Mouse (Mus musculus) stomach, embryonic 14.5 days (tissue): ENCODE measurements around the gene Ccdc85c. TPM values are rescaled to one million over a fixed set of nuclear protein-coding genes. Genes with fewer than 3 reads are reported as not detected.

Experiments
- ATAC-seq: fragments of 200-750 bp; cut with Nextera tagmentation; 2 replicates; pipeline ENCODE4 v1.8.0; 2017; ENCODE audit warnings: low read depth, moderate TSS enrichment; ENCODE audit not compliant: insufficient number of reproducible peaks, insufficient read depth, low FRiP score
- H3K27ac ChIP-seq: fragments of 300-500 bp; sonication (generic); 2 replicates; pipeline ENCODE4 v1.5.1; 2014; ENCODE audit warnings: mild to moderate bottlenecking, low read length, moderate library complexity, mixed read lengths
- H3K27me3 ChIP-seq: fragments of 300-500 bp; sonication (generic); 2 replicates; pipeline ENCODE4 v1.6.1; 2014; ENCODE audit warnings: low read length, control low read depth, mixed read lengths; ENCODE audit not compliant: control insufficient read depth, insufficient read depth
- H3K36me3 ChIP-seq: fragments of 300-500 bp; sonication (generic); 2 replicates; pipeline ENCODE4 v1.6.1; 2014; ENCODE audit warnings: mild to moderate bottlenecking, control low read depth, low read length, moderate library complexity, mixed read lengths; ENCODE audit not compliant: control insufficient read depth, insufficient read depth
- H3K4me1 ChIP-seq: fragments of 300-500 bp; sonication (generic); 2 replicates; pipeline ENCODE4 v1.6.1; 2014; ENCODE audit warnings: low read length, control low read depth, mixed read lengths; ENCODE audit not compliant: control insufficient read depth, insufficient read depth
- H3K4me2 ChIP-seq: fragments of 300-500 bp; sonication (generic); replicated peaks from 2 replicates; pipeline ENCODE4 v1.6.1; 2014; ENCODE audit warnings: low read depth, low read length, control low read depth
- H3K4me3 ChIP-seq: fragments of 300-500 bp; sonication (generic); 2 replicates; pipeline ENCODE4 v1.5.1; 2014; ENCODE audit warnings: low read depth, low read length, control low read depth
- H3K9ac ChIP-seq: fragments of 300-500 bp; sonication (generic); replicated peaks from 2 replicates; pipeline ENCODE4 v1.6.1; 2014; ENCODE audit warnings: low read depth, mild to moderate bottlenecking, control low read depth, low read length, moderate library complexity, mixed read lengths
- H3K9me3 ChIP-seq: fragments of 300-500 bp; sonication (generic); 2 replicates; pipeline ENCODE4 v1.6.1; 2016; ENCODE audit warnings: low read depth, low read length, control low read depth; ENCODE audit not compliant: control insufficient read depth
- WGBS: fragments of 180-500 bp; shearing (Covaris S2); extraction: QIAGEN DNeasy Blood & Tissue Kit; methylation state at CpG from one replicate; pipeline ENCODE4 v1.1.7; 2014; 5-methylcytosine and 5-hydroxymethylcytosine counted together
- polyA plus RNA-seq: library from polyadenylated mRNA; unstranded; fragments of >200 nt; fragmentation: Nextera tagmentation; extraction: Ambion mirVana; gene quantifications from 2 replicates; pipeline ENCODE4 v1.2.1, GENCODE M21; 2014

Ccdc85c gene
- polyA plus RNA-seq, 1 experiment from 2014 or later = 10.2 TPM

- ATAC-seq = no peak
Observed at GRCm38 (mm10) chr12:108216611-108217370, 58.4 kb downstream of the Ccdc85c start.

DNA sequence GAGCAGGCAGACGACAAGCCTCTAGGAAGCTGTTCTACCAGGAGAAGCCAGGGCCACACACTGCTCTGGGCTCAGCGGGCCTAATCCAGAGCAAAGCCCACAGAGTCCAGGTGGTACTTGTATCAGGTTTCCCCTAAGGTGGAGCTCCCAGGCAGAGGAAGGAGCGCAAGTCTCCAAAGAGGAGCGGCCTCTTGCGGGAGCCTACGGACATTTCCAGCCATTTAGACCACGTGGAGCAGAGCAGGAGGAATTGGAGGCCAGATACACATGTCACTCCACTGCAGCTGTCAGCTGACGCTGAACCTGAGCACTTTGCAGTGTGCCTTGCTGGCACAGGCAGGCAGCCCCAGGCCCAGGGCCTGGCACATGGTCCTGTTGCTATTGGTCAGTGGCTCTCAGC lies 60.1 kb downstream of the Ccdc85c start:
- no peak overlapping the region for H3K4me2 ChIP-seq
- H3K4me1 ChIP-seq = peaks cover 46% of the 10 kb centered on the region
- H3K36me3 ChIP-seq = no peaks in the 10 kb centered on the region
- H3K4me3 ChIP-seq = no peak overlapping the region
- ATAC-seq = no peak
- H3K27ac ChIP-seq = no peak overlapping the region
- WGBS = 26% methylated on average over 8 of the region's 8 CpGs
- H3K9ac ChIP-seq = no peak overlapping the region
- H3K27me3 ChIP-seq = no peaks in the 10 kb centered on the region
- no peaks in the 10 kb centered on the region for H3K9me3 ChIP-seq

More at GRCm38 (mm10) chr12:108216611-108217370, 58.4 kb downstream of the Ccdc85c start:
- Histone ChIP-seq H3K4me3 (no peak overlapping the region), H3K4me1 (peaks cover 53% of the 10 kb centered on the region), H3K9ac (no peak overlapping the region), H3K36me3 (no peaks in the 10 kb centered on the region), H3K27me3 (no peaks in the 10 kb centered on the region), H3K9me3 (no peaks in the 10 kb centered on the region), H3K4me2 (no peak overlapping the region), H3K27ac (no peak overlapping the region)
- 77% methylated on average over 11 of the region's 11 CpGs for WGBS

DNA sequence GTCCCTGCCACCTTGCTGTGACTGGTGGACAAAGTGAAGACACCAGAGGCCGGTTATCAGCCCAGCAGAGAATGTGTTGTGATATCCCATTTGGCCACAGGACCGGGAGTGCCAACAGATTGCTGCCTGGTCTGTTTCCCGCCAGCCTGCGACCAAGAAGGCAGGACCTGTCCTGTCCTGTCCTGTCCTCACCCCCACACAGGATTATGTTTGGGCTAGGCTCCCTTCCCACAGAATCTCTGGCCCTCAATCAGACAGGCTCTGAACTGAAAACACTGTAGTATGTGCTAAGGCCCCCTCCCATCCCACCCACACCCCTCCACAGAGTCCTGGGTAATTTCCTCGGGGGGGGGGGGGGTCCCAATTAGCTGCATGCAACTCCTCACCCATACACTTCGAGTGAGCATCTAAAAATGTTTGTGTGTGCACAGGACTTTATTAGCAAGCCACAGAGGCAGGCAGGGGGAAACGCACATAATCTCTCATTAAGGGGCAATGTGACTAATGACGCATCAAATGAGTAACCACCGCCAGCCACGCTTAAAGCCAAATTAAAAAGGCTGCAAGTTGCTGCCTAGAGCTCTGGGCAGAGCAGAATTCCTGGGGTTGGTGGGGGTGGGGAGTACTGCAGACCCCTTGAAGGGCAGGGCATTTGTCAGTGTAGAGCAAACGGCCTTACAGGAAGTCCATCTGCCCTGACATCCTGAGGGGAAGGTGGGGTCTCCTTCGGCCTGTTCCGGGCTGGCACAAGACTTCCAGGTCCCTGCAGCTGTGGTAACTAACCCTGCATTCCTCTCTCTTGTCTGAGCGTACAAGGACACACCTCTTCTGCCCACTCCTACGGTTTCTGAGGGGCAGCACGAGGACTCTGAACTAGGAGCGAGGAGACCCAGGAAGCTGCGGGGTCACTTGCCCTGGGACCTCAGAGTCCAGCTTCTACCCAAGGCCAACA lies 61.9 kb downstream of the Ccdc85c start:
- Histone ChIP-seq H3K9me3 (no peaks in the 10 kb centered on the region), H3K27me3 (no peaks in the 10 kb centered on the region), H3K4me2 (no peak overlapping the region), H3K9ac (no peak overlapping the region), H3K36me3 (no peaks in the 10 kb centered on the region), H3K4me1 (peaks cover 32% of the 10 kb centered on the region), H3K27ac (peak overlapping the region; percentile 27; the same call in 1 of the 2 replicates), H3K4me3 (no peak overlapping the region)
- ATAC-seq = no peak
- WGBS = 43% methylated on average over 18 of the region's 18 CpGs

- no peaks in the 10 kb centered on the region for H3K27me3 ChIP-seq
- H3K27ac ChIP-seq = peak overlapping the region; percentile 39; the same call in 1 of the 2 replicates
- H3K4me2 ChIP-seq = no peak overlapping the region
- H3K9me3 ChIP-seq = no peaks in the 10 kb centered on the region
- WGBS = 84% methylated on average over 6 of the region's 6 CpGs
- peaks cover 32% of the 10 kb centered on the region for H3K4me1 ChIP-seq
- no peak overlapping the region for H3K4me3 ChIP-seq
- H3K36me3 ChIP-seq = no peaks in the 10 kb centered on the region
- no peak overlapping the region for H3K9ac ChIP-seq
- ATAC-seq = no peak
Observed at GRCm38 (mm10) chr12:108212476-108212875, 62.7 kb downstream of the Ccdc85c start.

DNA sequence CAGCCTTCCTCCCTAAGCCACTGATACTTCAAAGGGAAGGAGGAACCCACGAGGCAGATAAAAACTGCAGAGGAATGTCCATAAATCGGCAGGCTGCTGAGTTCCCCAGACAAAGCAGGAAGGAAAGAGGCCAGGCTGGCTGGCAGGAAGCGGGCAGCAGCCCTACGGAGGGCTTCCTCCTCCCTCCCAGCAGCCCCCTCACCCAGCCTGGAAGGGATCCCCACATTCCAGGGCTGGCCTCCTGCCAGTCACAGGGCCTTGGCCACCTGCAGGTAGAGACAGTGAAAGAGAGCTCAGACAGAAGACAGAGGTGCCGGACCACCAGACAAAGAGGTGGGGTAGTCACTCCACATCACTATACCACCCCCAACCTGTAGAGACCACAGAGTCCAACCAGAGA lies 63.2 kb downstream of the Ccdc85c start:
- Histone ChIP-seq H3K27me3 (no peaks in the 10 kb centered on the region), H3K4me1 (peaks cover 32% of the 10 kb centered on the region), H3K9ac (no peak overlapping the region), H3K4me2 (no peak overlapping the region), H3K9me3 (no peaks in the 10 kb centered on the region), H3K4me3 (no peak overlapping the region), H3K27ac (peak overlapping the region; percentile 39; the same call in 1 of the 2 replicates), H3K36me3 (no peaks in the 10 kb centered on the region)
- WGBS = 32% methylated on average over 5 of the region's 5 CpGs
- no peak for ATAC-seq

- no peaks in the 10 kb centered on the region for H3K9me3 ChIP-seq
- H3K9ac ChIP-seq = no peak overlapping the region
- H3K27ac ChIP-seq = no peak overlapping the region
- no peak overlapping the region for H3K4me2 ChIP-seq
- H3K36me3 ChIP-seq = peaks cover 7% of the 10 kb centered on the region; the same call in 1 of the 2 replicates
- H3K27me3 ChIP-seq = no peaks in the 10 kb centered on the region
- no peak overlapping the region for H3K4me3 ChIP-seq
- peaks cover 32% of the 10 kb centered on the region for H3K4me1 ChIP-seq
- WGBS = 88% methylated on average over 15 of the region's 15 CpGs
- ATAC-seq = no peak
Observed at GRCm38 (mm10) chr12:108210623-108211022, 64.6 kb downstream of the Ccdc85c start.

DNA sequence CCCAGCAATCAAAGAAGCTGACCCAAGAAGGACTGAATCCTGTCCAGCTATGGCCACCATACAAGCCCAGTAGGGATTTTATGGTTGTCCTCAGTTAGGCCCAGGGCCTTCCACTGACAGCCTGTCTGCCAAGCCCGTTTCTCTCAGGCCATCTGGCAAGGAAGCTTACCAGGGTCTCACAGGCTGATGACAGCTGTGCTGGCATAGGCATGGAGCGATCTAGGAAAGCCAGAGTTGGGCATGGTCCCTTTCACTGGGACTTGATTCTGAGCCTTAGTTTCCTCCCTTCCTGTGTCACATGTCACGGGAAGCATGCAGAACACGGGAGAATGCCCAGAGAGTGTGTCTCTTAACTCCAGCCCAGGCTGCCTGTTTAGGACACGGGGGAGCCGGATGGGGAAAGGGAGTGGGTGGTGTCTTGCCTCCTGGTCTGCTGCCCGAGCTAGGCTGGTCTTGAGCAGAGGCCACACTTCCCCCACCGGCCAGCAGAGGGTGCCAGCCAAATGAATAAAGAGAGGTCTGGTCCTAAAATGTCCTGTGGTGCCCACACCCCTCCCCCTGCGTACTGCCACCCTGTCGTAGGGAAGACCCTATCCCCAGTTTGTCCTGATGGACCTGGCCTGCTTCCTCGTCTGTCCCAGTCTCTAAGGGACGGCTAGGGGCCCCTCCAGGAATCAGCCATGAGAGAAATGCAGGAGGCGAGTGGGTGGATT lies 66.3 kb downstream of the Ccdc85c start:
- Histone ChIP-seq H3K27ac (no peak overlapping the region), H3K4me1 (peaks cover 19% of the 10 kb centered on the region), H3K4me2 (no peak overlapping the region), H3K4me3 (no peak overlapping the region), H3K9ac (no peak overlapping the region), H3K27me3 (no peaks in the 10 kb centered on the region), H3K36me3 (peaks cover 17% of the 10 kb centered on the region; the same call in 1 of the 2 replicates), H3K9me3 (no peaks in the 10 kb centered on the region)
- ATAC-seq = no peak
- WGBS = 32% methylated on average over 13 of the region's 13 CpGs

- H3K36me3 ChIP-seq = peaks cover 17% of the 10 kb centered on the region; the same call in 1 of the 2 replicates
- H3K4me1 ChIP-seq = peaks cover 12% of the 10 kb centered on the region
- no peak overlapping the region for H3K4me3 ChIP-seq
- H3K27ac ChIP-seq = no peak overlapping the region
- H3K9me3 ChIP-seq = no peaks in the 10 kb centered on the region
- H3K27me3 ChIP-seq = no peaks in the 10 kb centered on the region
- no peak for ATAC-seq
- H3K4me2 ChIP-seq = no peak overlapping the region
- 94% methylated on average over 9 of the region's 9 CpGs for WGBS
- no peak overlapping the region for H3K9ac ChIP-seq
Observed at GRCm38 (mm10) chr12:108208216-108208615, 67.0 kb downstream of the Ccdc85c start.
